Mouse (Mus musculus): ENCODE measurements around the gene Olfr178.

Gene Olfr178

DNA sequence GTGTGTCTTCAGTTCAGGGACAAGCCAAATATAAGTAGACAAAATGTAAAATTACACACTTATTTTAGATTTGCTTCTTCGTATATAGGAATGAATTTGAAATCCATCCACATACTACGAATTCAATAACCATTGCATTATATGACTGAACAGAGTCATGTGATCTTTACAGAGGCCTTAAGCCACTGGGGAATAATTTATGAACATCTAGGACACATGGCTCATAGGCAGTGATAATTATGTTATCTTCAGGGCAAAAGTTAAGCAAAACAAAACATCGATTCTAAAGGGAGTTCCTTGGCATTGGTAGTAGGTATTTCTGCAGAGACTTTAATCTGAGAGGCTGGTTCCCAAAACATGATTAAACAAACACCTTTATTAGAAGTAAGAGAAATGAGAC lies at the start of gene Olfr178:
TSS of gene Olfr178 (minus strand) at position 101 of the 400 bp plus-strand sequence.
- DNase-seq (ENCODE audit: low spot score), result no peak

DNA sequence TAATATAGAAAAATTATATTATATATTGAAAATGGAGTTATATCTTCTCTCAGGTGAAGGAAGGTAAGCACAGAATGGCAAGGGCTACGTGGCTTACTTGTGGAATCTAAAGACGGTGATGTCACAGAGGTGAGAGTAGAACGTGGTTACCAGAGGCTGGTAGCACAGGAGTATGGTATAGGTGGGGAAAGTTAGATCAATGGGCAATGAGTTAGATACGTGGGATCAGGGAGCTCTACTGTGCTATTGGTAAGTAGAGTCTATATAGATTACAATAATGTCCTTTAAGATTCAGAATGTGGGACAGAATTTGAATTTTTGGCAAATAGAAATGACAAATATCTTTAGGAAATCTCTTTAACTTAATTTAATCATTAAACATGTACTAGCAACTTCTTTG lies 37.4 kb upstream of the Olfr178 start, which contains the start of gene Olfr180:
TSS of gene Olfr180 (minus strand) at position 101 of the 400 bp plus-strand sequence.
- DNase-seq (ENCODE audit: low spot score), result no peak

DNA sequence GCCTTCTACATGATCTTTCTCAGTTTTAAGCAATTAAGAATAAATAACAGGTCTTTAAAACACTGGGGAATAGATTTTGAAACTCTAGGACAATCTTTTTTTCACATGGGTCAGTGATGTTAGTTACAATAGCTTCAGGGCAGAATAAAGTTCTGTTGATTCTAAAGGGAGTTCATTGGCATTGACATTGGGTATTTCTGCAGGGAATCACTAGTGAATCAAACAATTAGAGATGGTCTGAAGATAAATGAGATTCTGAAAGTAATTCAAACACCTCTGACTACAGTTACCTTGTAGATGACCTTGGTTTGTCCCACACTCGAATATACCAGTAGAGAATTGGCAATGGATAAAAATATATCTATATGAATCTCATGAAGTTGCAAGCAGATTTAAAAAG lies 36.8 kb upstream of the Olfr178 start, which contains the start of gene Olfr181:
TSS of gene Olfr181 (minus strand) at position 101 of the 400 bp plus-strand sequence.
- no peak for DNase-seq (ENCODE audit: low spot score)

GRCm38 (mm10) chr16:58884416-58884815 lies 7.4 kb downstream of the Olfr178 start:
- DNase-seq (ENCODE audit: low spot score), result no peak

- no peak for DNase-seq (ENCODE audit: low spot score)
Observed at GRCm38 (mm10) chr16:58874668-58875067, 17.2 kb downstream of the Olfr178 start, which contains the start of gene Olfr177. TSS of gene Olfr177 (minus strand) at chr16:58874768.

GRCm38 (mm10) chr16:58861479-58861878 lies 30.4 kb downstream of the Olfr178 start:
- no peak for DNase-seq (ENCODE audit: low spot score)

- no peak for DNase-seq (ENCODE audit: low spot score)
Observed at GRCm38 (mm10) chr16:58860032-58860737, 31.7 kb downstream of the Olfr178 start.
